Mouse (Mus musculus): Measurements from ENCODE around the gene Olfr49. TPM values are rescaled to one million over a fixed set of nuclear protein-coding genes. Genes with fewer than 3 reads are reported as not detected.

The Olfr49 gene
- polyA plus RNA-seq (2015; fragmentation: Nextera tagmentation; extraction: Ambion mirVana) = not detected in 2 replicates

DNA sequence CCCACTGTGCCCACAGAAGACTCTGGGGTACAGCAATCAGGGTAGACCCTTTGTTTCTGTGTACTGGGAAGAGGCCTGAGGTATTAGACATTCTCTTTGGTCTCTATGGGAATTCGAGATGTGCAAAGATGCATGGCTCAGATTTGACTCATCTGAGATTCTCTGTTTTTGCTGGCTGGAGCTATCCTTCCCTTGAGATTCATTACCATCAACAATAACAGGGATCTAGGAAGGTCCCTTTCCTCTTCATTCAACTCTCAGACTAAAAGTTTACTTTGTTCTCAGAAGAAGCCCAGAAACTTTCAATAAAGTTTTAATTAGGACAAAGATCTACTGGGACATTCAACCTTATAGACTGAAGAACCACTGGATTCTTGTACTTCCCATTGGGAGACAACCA lies at the start of gene Olfr49:
Gene Olfr49, minus strand, starts transcription at position 101 of the 400 bp plus-strand sequence.
- Histone ChIP-seq H3K9me3 (no peaks in the 10 kb centered on the region), H3K4me3 (no peak within 1 kb of the TSS), H3K27ac (no peak within 1 kb of the TSS), H3K4me1 (no peaks in the 10 kb centered on the region), H3K36me3 (no peaks in the 10 kb centered on the region), H3K27me3 (0 out of 2 replicates have a peak, but pooled peaks cover 2% of the 10 kb centered on the region), H3K9ac (no peak within 1 kb of the TSS), H3K4me2 (no peak within 1 kb of the TSS)
- ATAC-seq (ENCODE audit: borderline replicate concordance, extremely low read depth, low FRiP score, low TSS enrichment) = no peak
- WGBS = 67% methylated on average over 1 of the region's 1 CpGs

DNA sequence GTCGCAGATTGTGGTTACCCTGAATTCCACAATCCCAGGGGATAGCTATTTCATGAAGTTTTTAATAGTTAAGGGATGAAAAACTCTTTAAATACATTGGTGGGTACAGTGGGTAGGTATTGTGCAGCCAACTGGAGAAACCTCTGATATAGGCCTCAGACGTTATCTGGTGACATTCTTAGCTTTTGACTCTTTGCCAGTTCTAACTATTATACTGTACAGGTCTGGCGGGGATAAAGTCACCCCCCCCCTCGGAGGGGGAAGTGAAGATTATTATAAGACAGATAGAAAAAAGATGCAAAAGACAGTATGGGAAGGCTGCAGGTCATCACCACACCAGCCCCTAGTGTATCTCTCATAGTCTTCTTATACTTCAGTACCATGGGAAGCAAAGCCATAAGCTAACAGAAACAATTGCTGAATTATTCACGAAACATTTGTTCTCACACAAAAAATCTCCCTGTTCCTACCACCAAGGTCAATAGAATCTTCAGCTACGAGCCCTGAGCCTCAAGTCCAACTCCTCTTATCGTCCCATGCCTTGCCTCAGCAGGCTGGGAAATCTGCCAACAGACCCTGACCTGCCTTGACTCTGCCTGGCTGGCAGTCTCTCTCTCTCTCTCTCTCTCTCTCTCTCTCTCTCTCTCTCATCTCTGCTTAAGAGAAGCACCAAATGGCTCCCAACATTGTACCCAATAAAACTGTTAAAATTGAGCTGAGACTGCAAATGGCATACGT lies 48.9 kb upstream of the Olfr49 start:
- H3K27ac ChIP-seq = no peak overlapping the region

DNA sequence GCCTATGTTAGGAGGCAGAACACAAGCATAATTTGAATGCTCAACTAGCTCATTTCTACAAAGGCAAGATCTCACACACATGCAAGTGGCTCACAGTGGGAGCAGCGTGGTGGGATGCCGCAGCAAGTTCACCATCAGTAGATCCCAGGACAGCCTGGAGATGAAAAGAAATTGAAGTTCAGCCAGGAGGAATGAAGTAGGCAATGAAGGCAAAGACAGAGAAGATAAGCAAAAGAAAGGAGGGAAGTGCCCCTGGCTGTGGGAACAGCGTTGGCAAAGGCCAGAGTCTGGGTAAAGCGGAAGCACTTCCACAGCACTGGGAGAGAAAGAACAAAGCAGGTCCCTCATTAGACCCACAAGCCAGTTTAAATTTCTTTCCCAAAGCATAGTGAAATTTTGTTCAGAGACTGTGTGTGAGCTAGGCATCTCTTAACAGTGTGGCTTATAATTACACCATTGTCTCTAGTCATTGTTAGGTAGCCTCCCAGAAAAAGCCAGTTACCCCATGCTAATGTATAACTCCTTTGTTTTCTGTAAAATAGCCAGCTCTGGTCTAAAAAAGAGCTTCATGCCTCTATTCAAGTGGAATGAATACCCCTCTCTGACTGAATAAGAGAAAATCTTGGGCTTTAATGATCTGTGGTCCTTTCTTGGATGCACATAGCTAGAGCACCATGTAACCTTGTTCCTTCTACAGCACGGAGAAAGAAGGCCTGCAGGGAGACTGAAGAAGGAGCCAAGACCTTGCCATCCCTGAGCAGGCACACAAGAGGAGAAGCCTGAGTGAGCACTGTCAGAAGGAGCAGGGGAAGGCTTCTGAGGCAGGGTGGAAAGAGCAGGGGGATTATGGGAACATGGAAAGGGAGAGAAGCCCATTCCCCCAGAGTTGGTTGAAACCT lies 47.7 kb upstream of the Olfr49 start:
- Histone ChIP-seq H3K4me3 (no peak overlapping the region), H3K27ac (no peak overlapping the region), H3K4me2 (no peak overlapping the region), H3K27me3 (no peaks in the 10 kb centered on the region), H3K9ac (no peak overlapping the region), H3K36me3 (no peaks in the 10 kb centered on the region), H3K4me1 (no peaks in the 10 kb centered on the region), H3K9me3 (no peaks in the 10 kb centered on the region)
- 84% methylated on average over 5 of the region's 5 CpGs for WGBS
- no peak for ATAC-seq (ENCODE audit: borderline replicate concordance, extremely low read depth, low FRiP score, low TSS enrichment)

More for the DNA sequence above, 48.9 kb upstream of the Olfr49 start:
- Histone ChIP-seq H3K4me1 (no peaks in the 10 kb centered on the region), H3K4me2 (no peak overlapping the region), H3K36me3 (no peaks in the 10 kb centered on the region), H3K9ac (no peak overlapping the region), H3K4me3 (no peak overlapping the region), H3K9me3 (no peaks in the 10 kb centered on the region), H3K27me3 (no peaks in the 10 kb centered on the region)
- WGBS = 43% methylated on average over 8 of the region's 8 CpGs
- no peak for ATAC-seq (ENCODE audit: borderline replicate concordance, extremely low read depth, low FRiP score, low TSS enrichment)

- no peaks in the 10 kb centered on the region for H3K9me3 ChIP-seq
- ATAC-seq (ENCODE audit: borderline replicate concordance, extremely low read depth, low FRiP score, low TSS enrichment) = no peak
Observed at GRCm38 (mm10) chr14:54331178-54331577, 46.4 kb upstream of the Olfr49 start.

GRCm38 (mm10) chr14:54329201-54329600 lies 44.5 kb upstream of the Olfr49 start:
- ATAC-seq (ENCODE audit: borderline replicate concordance, extremely low read depth, low FRiP score, low TSS enrichment) = no peak
- no peak overlapping the region for H3K4me2 ChIP-seq
- WGBS = 33% methylated on average over 9 of the region's 9 CpGs

More at GRCm38 (mm10) chr14:54331178-54331577, 46.4 kb upstream of the Olfr49 start:
- Histone ChIP-seq H3K4me1 (no peaks in the 10 kb centered on the region), H3K36me3 (no peaks in the 10 kb centered on the region), H3K27me3 (no peaks in the 10 kb centered on the region), H3K4me2 (no peak overlapping the region), H3K27ac (no peak overlapping the region), H3K4me3 (no peak overlapping the region), H3K9ac (no peak overlapping the region)
- 76% methylated on average over 1 of the region's 1 CpGs for WGBS

DNA sequence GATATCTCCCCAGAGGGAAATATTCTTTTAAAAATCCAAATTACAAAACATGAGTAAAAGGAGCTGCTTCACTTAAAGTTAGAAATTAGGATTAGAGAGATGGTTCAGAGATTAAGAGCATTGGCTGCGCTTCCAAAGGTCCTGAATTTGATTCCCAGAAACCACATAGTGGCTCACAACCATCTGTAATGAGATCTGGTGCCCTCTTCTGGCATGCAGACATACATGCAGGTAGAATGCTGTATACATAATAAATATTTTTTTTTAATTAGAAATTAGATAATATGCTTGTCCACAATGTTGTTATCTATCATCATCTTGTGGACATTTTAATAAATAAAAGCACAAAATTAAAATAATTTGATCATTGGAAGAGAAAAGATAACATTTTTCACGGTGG lies 43.8 kb upstream of the Olfr49 start:
- H3K4me3 ChIP-seq = no peak overlapping the region
- ATAC-seq (ENCODE audit: borderline replicate concordance, extremely low read depth, low FRiP score, low TSS enrichment) = no peak
- 69% methylated on average over 2 of the region's 2 CpGs for WGBS

More at GRCm38 (mm10) chr14:54329201-54329600, 44.5 kb upstream of the Olfr49 start:
- no peaks in the 10 kb centered on the region for H3K27me3 ChIP-seq
- no peaks in the 10 kb centered on the region for H3K4me1 ChIP-seq
- H3K27ac ChIP-seq = no peak overlapping the region
- H3K36me3 ChIP-seq = no peaks in the 10 kb centered on the region
- H3K4me3 ChIP-seq = no peak overlapping the region
- H3K9me3 ChIP-seq = no peaks in the 10 kb centered on the region
- H3K9ac ChIP-seq = no peak overlapping the region

DNA sequence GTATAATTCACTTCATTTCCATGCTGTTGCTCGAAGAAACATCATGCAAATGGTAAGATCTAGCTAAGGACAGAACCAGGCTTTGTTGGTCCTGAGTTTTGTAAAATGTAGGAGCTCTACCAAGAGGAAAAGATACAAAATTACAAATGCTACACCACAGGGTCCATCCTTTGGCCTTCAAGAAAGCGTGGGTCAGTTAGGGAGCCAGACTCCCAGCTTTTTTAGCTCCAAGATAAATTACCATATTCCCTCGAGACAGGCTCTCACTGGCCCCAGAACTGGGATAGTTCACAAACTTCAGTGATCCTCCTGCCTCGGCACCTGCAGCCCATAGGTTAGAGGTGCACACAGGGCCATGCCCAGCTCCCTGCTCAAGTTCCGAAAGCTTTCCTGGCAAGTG lies 39.7 kb upstream of the Olfr49 start:
- H3K4me1 ChIP-seq = no peaks in the 10 kb centered on the region
- 68% methylated on average over 5 of the region's 5 CpGs for WGBS
- H3K4me2 ChIP-seq = no peak overlapping the region
- H3K9me3 ChIP-seq = no peaks in the 10 kb centered on the region
- H3K9ac ChIP-seq = no peak overlapping the region
- no peaks in the 10 kb centered on the region for H3K27me3 ChIP-seq
- no peaks in the 10 kb centered on the region for H3K36me3 ChIP-seq
- H3K4me3 ChIP-seq = no peak overlapping the region
- no peak overlapping the region for H3K27ac ChIP-seq
- ATAC-seq (ENCODE audit: borderline replicate concordance, extremely low read depth, low FRiP score, low TSS enrichment) = no peak

More for the DNA sequence above, 43.8 kb upstream of the Olfr49 start:
- Histone ChIP-seq H3K4me1 (no peaks in the 10 kb centered on the region), H3K27me3 (no peaks in the 10 kb centered on the region), H3K9me3 (no peaks in the 10 kb centered on the region), H3K27ac (no peak overlapping the region), H3K36me3 (no peaks in the 10 kb centered on the region), H3K4me2 (no peak overlapping the region), H3K9ac (no peak overlapping the region)

- H3K27me3 ChIP-seq = no peaks in the 10 kb centered on the region
- H3K9me3 ChIP-seq = no peaks in the 10 kb centered on the region
- no peak overlapping the region for H3K4me2 ChIP-seq
- no peak overlapping the region for H3K4me3 ChIP-seq
- H3K4me1 ChIP-seq = no peaks in the 10 kb centered on the region
- WGBS = 50% methylated on average over 18 of the region's 18 CpGs
- no peak overlapping the region for H3K27ac ChIP-seq
- ATAC-seq (ENCODE audit: borderline replicate concordance, extremely low read depth, low FRiP score, low TSS enrichment) = no peak
- no peak overlapping the region for H3K9ac ChIP-seq
- no peaks in the 10 kb centered on the region for H3K36me3 ChIP-seq
Observed at GRCm38 (mm10) chr14:54321556-54322376, 37.0 kb upstream of the Olfr49 start.

DNA sequence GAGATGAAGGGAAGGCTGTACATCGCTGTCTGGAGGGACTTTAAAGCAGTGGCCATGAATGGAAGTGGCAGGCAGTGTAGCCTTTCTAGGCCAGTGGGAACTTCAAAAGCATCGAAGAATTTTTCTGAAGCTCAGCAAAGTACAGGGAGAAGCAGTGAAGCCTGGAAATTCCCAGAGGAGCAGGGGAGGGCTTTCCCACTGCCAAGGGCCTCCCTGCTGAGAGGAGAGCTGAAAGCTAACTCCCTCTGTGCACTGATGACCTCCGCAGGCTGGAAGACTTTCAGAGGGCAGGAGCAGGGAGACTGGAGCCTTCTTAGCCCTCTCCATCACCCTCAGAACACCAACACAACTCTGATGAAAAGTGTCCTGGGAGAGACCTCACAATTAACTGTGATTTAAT lies 27.0 kb upstream of the Olfr49 start:
- Histone ChIP-seq H3K9ac (no peak overlapping the region), H3K27me3 (peaks cover 2% of the 10 kb centered on the region; the same call in 1 of the 2 replicates), H3K4me2 (no peak overlapping the region), H3K9me3 (no peaks in the 10 kb centered on the region), H3K4me3 (no peak overlapping the region), H3K36me3 (no peaks in the 10 kb centered on the region), H3K4me1 (no peaks in the 10 kb centered on the region), H3K27ac (no peak overlapping the region)
- ATAC-seq (ENCODE audit: borderline replicate concordance, extremely low read depth, low FRiP score, low TSS enrichment) = no peak
- 28% methylated on average over 3 of the region's 3 CpGs for WGBS

DNA sequence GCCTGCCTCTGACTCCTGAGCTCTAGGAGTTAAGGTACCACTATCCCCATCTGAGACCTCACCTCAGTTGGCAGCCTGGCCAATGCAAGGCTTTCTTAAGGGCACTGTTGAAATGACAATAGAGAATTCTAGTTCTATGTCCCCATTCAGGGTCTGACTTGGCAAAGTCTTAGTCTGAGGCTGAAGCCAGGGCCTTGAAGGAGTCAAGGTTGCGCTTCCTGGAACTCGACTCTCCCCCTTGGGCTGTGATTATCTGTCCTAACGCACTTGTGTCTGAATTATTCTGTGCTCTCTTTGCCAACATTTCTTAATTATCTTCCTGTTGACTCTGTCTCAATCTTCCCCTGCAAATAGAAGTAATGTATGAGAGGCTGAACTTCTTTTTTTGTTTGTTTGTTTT lies 15.9 kb upstream of the Olfr49 start:
- no peak for ATAC-seq (ENCODE audit: borderline replicate concordance, extremely low read depth, low FRiP score, low TSS enrichment)
- no peaks in the 10 kb centered on the region for H3K9me3 ChIP-seq
- H3K27me3 ChIP-seq = no peaks in the 10 kb centered on the region
- no peak overlapping the region for H3K4me2 ChIP-seq
- H3K27ac ChIP-seq = no peak overlapping the region
- WGBS = 78% methylated on average over 3 of the region's 3 CpGs
- H3K36me3 ChIP-seq = no peaks in the 10 kb centered on the region
- no peak overlapping the region for H3K4me3 ChIP-seq
- no peak overlapping the region for H3K9ac ChIP-seq
- no peaks in the 10 kb centered on the region for H3K4me1 ChIP-seq

GRCm38 (mm10) chr14:54300136-54300535 lies 15.4 kb upstream of the Olfr49 start:
- WGBS = 75% methylated on average over 5 of the region's 5 CpGs
- Histone ChIP-seq H3K4me3 (no peak overlapping the region), H3K27me3 (no peaks in the 10 kb centered on the region), H3K36me3 (no peaks in the 10 kb centered on the region), H3K4me2 (no peak overlapping the region), H3K9ac (no peak overlapping the region), H3K9me3 (no peaks in the 10 kb centered on the region), H3K27ac (no peak overlapping the region), H3K4me1 (no peaks in the 10 kb centered on the region)
- no peak for ATAC-seq (ENCODE audit: borderline replicate concordance, extremely low read depth, low FRiP score, low TSS enrichment)
